Mouse (Mus musculus) hindbrain, embryonic 16.5 days (tissue): ENCODE data around the gene R3hdm4. TPM values are rescaled to one million over a fixed set of nuclear protein-coding genes. Genes with fewer than 3 reads are reported as not detected.

Experiments used
- ATAC-seq: fragments of 200-750 bp; cut with Nextera tagmentation; 2 replicates; pipeline ENCODE4 v1.8.0; 2017; ENCODE audit warnings: moderate TSS enrichment, moderate library complexity
- H3K27ac ChIP-seq: fragments of 300-500 bp; sonication (generic); 2 replicates; pipeline ENCODE4 v1.5.1; 2014; ENCODE audit warnings: low read depth, mild to moderate bottlenecking, control low read depth, low read length, moderate library complexity
- H3K27me3 ChIP-seq: fragments of 300-500 bp; sonication (generic); replicated peaks from 2 replicates; pipeline ENCODE4 v1.6.1; 2014; ENCODE audit warnings: low read length; ENCODE audit not compliant: control insufficient read depth, insufficient read depth
- H3K36me3 ChIP-seq: fragments of 300-500 bp; sonication (generic); 2 replicates; pipeline ENCODE4 v1.6.1; 2014; ENCODE audit warnings: mild to moderate bottlenecking, low read length, moderate library complexity, mixed read lengths; ENCODE audit not compliant: control insufficient read depth, insufficient read depth
- H3K4me1 ChIP-seq: fragments of 300-500 bp; sonication (generic); 2 replicates; pipeline ENCODE4 v1.6.1; 2014; ENCODE audit warnings: low read depth, low read length; ENCODE audit not compliant: control insufficient read depth, insufficient read depth
- H3K4me2 ChIP-seq: fragments of 300-500 bp; sonication (generic); 2 replicates; pipeline ENCODE4 v1.6.1; 2014; ENCODE audit warnings: mild to moderate bottlenecking, low read length, control low read depth, moderate library complexity
- H3K4me3 ChIP-seq: fragments of 300-500 bp; sonication (generic); 2 replicates; pipeline ENCODE4 v1.5.1; 2014; ENCODE audit warnings: mild to moderate bottlenecking, low read length, control low read depth, moderate library complexity
- H3K9ac ChIP-seq: fragments of 300-500 bp; sonication (generic); 2 replicates; pipeline ENCODE4 v1.6.1; 2014; ENCODE audit warnings: low read depth, mild to moderate bottlenecking, control low read depth, low read length, moderate library complexity
- H3K9me3 ChIP-seq: fragments of 300-500 bp; sonication (generic); 2 replicates; pipeline ENCODE4 v1.6.1; 2014; ENCODE audit warnings: mild to moderate bottlenecking, low read length, moderate library complexity; ENCODE audit not compliant: control insufficient read depth
- WGBS: fragments of 180-500 bp; shearing (Covaris S2); extraction: QIAGEN DNeasy Blood & Tissue Kit; methylation state at CpG from one replicate; pipeline ENCODE4 v1.1.7; 2014; 5-methylcytosine and 5-hydroxymethylcytosine counted together
- polyA plus RNA-seq: library from polyadenylated mRNA; unstranded; fragments of >200 nt; fragmentation: Nextera tagmentation; extraction: Ambion mirVana; gene quantifications from 2 replicates; pipeline ENCODE4 v1.2.1, GENCODE M21; 2015

Gene R3hdm4
- polyA plus RNA-seq, 1 experiment from 2014 or later = 300 TPM

DNA sequence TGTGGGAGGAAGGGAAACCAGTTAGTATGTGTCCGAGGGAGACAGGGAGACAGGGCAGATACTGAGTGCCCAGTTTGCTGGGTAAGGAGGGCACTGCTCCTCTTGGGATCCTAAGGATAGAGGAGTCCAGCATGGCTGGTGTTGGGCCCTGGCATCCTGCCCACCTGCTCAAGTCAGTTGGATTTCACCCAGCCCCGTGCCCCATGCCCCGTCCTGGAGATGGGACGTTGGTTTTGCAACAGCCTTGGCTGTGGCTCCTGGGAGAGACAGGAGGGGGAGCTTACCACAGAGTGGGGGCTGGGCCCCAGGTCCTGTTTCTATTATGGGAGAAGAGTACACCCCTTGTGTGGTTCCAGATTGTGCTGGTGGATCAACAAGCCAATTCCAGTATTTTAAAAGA is 36.6 kb downstream of the R3hdm4 start:
- no peak overlapping the region for H3K4me3 ChIP-seq
- no peak overlapping the region for H3K27ac ChIP-seq
- peak; percentile 16; the same call in 1 of the 2 replicates for ATAC-seq

DNA sequence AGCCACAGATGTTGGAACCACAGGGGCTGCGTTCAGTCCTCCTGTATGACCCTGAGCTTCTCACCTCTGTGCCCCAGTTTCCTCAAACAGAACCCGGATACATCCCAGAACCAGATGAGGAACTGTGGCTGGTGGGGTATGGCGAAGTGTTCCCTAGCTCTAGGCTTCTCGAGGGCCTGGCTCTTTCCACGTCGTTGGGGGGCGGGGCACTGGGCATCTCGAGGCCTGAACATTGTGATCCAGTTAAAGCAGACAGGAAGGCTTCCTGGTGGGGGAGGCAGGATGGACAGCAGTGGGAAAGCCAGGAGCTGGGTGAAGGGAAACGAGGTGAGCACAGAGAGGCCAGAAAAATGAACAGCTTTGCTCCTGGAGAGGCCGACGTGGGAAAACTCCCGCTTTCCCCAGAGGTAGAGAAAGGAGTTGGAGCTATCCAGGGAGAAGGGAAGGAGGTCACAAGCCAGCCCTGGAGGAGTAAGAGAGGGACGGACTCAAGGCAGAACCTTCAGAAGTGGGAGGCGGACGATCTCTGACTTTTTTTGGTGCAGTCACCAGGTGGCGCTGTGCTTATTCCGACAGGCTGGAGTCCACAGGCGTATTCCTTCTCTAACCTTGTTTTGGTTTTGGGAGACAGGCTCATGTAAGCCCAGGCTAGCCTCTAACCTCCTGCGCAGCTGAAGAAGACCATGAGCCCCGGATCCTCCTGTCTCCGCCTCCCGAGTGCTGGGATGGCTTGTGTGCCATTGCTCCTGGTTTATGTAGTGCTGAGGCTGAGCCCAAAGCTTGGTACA is 37.5 kb downstream of the R3hdm4 start:
- no peaks in the 10 kb centered on the region for H3K36me3 ChIP-seq
- H3K4me3 ChIP-seq = no peak overlapping the region
- peak; percentile 34; the same call in 1 of the 2 replicates for ATAC-seq
- no peaks in the 10 kb centered on the region for H3K9me3 ChIP-seq
- peak overlapping the region; percentile 15; the same call in 1 of the 2 replicates for H3K4me2 ChIP-seq
- WGBS = 18% methylated on average over 22 of the region's 22 CpGs
- peaks cover 4% of the 10 kb centered on the region; the same call in 1 of the 2 replicates for H3K27me3 ChIP-seq
- H3K27ac ChIP-seq = no peak overlapping the region
- H3K9ac ChIP-seq = peak overlapping the region; percentile 11; the same call in 1 of the 2 replicates
- H3K4me1 ChIP-seq = peaks cover 5% of the 10 kb centered on the region; the same call in 1 of the 2 replicates

More for the DNA sequence above, 36.6 kb downstream of the R3hdm4 start:
- H3K4me2 ChIP-seq = no peak overlapping the region
- H3K9me3 ChIP-seq = no peaks in the 10 kb centered on the region
- H3K27me3 ChIP-seq = peaks cover 4% of the 10 kb centered on the region; the same call in 1 of the 2 replicates
- H3K9ac ChIP-seq = no peak overlapping the region
- H3K4me1 ChIP-seq = peaks cover 5% of the 10 kb centered on the region; the same call in 1 of the 2 replicates
- no peaks in the 10 kb centered on the region for H3K36me3 ChIP-seq
- WGBS = 72% methylated on average over 4 of the region's 4 CpGs

DNA sequence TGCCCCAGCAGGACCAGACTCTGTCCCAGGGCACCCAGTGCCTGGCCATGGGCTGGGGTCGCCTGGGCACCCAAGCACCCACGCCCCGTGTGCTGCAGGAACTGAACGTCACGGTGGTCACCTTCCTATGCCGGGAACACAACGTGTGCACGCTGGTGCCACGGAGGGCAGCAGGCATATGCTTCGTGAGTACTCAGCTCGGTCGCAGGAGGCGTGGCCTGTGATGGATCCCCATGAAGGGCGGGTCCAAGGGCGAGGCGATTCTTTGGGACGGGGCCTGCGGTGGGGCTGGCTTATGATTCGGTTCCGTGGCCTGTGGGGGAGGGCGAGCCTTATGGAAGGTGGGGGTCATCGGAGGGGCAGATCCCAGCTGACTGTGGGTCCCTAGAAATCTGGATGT is 39.0 kb downstream of the R3hdm4 start:
- peaks cover 4% of the 10 kb centered on the region; the same call in 1 of the 2 replicates for H3K27me3 ChIP-seq
- peaks cover 5% of the 10 kb centered on the region; the same call in 1 of the 2 replicates for H3K4me1 ChIP-seq
- peak; percentile 22; the same call in 1 of the 2 replicates for ATAC-seq
- peak overlapping the region; percentile 43 for H3K9ac ChIP-seq
- 0 out of 2 replicates have a peak overlapping the region, but pooled peaks have one; percentile 6 for H3K4me3 ChIP-seq
- no peak overlapping the region for H3K27ac ChIP-seq
- WGBS = 9% methylated on average over 22 of the region's 22 CpGs
- no peaks in the 10 kb centered on the region for H3K9me3 ChIP-seq
- H3K36me3 ChIP-seq = no peaks in the 10 kb centered on the region
- H3K4me2 ChIP-seq = peak overlapping the region; percentile 27

DNA sequence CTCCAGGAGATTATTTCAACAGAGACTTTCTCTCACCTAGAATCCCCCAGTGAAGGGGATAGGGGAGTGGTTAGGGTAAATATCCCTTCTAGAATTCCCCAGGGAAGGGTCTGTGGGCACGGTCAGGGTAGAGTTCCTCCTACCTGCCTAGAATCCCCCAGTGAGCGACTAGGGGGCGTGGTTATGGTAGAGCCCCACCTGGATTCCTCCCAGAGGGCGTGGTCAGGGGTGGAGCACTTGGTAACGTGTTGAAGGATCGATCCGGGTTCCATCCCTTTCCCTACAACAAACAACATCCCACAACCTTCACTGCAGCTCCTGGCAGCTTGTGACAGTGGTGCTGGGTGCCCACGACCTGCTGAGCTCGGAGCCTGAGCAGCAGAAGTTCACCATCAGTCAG is 40.3 kb downstream of the R3hdm4 start:
- Histone ChIP-seq H3K4me3 (no peak overlapping the region), H3K4me1 (peaks cover 5% of the 10 kb centered on the region; the same call in 1 of the 2 replicates), H3K27me3 (peaks cover 4% of the 10 kb centered on the region; the same call in 1 of the 2 replicates), H3K27ac (no peak overlapping the region), H3K9me3 (no peaks in the 10 kb centered on the region), H3K4me2 (no peak overlapping the region), H3K9ac (no peak overlapping the region), H3K36me3 (no peaks in the 10 kb centered on the region)
- ATAC-seq = no peak
- 16% methylated on average over 9 of the region's 9 CpGs for WGBS

DNA sequence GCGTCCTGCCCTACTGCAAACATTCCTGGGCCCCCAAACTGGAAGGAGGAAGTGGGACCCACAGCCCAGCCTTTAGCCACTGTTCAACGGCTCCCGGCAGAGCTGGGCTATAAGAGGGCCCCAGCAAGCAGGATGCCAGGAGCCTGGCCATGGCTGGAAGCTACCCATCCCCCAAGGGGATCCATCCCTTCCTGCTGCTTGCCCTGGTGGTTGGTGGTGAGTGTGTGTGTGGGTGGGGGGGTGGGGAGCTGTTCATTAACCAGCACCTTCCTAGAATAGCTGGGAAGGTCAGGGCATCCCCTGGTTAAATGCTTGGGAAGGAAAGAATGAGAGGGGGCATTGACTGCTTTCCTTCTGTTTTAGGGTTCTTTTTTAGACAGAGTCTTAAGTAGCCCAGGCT is 41.5 kb downstream of the R3hdm4 start:
- ATAC-seq = no peak
- Histone ChIP-seq H3K27ac (no peak overlapping the region), H3K4me3 (no peak overlapping the region), H3K36me3 (no peaks in the 10 kb centered on the region), H3K4me1 (peaks cover 14% of the 10 kb centered on the region), H3K9ac (no peak overlapping the region), H3K9me3 (no peaks in the 10 kb centered on the region), H3K4me2 (no peak overlapping the region), H3K27me3 (peaks cover 4% of the 10 kb centered on the region; the same call in 1 of the 2 replicates)
- WGBS = 48% methylated on average over 3 of the region's 3 CpGs

DNA sequence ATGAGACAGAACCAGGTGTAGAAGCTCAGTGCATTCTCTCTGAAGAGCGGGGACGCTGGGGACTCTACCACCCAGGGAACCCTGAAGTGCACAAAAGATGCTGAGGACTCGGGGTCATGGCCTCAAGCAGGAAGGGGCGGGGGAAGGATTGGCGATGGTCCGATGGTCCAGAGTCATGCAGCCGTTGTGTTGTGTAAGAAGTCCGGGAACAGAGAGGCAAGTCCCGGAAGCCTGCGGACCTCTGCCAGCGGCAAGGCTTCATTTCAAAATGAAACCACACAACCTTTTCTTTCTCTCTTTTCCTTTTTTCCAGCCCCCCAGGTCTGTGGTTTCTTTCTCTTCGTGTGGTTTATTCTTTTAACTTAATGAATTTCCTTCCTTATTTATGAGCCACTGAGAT is 43.3 kb downstream of the R3hdm4 start:
- Histone ChIP-seq H3K9ac (no peak overlapping the region), H3K4me3 (no peak overlapping the region), H3K27me3 (peaks cover 4% of the 10 kb centered on the region; the same call in 1 of the 2 replicates), H3K9me3 (no peaks in the 10 kb centered on the region), H3K4me2 (no peak overlapping the region), H3K4me1 (peaks cover 14% of the 10 kb centered on the region), H3K27ac (no peak overlapping the region), H3K36me3 (no peaks in the 10 kb centered on the region)
- WGBS = 41% methylated on average over 12 of the region's 12 CpGs
- no peak for ATAC-seq

DNA sequence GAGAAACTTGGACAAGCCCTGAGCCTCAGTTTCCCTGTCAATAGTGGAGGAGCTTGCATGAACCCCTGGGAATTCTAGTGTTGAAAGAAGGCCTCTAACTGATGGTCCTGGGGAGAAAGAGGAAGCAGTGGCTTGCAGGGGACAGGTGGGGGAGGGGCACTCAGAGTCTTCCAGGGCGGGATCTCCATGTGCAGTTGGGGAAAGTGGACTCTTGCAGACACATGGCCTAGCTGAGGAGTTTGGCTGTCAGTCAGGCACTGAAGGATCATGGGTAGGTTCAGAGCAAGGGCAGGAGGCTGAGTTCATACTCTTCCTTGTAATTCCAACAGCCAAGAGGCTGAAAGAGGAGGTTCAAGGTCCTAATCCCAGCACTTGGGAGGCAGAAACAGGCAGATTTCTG is 43.8 kb downstream of the R3hdm4 start:
- no peak overlapping the region for H3K4me3 ChIP-seq
- H3K4me2 ChIP-seq = no peak overlapping the region
- peaks cover 16% of the 10 kb centered on the region for H3K4me1 ChIP-seq
- H3K27me3 ChIP-seq = peaks cover 4% of the 10 kb centered on the region; the same call in 1 of the 2 replicates
- WGBS = 46% methylated on average over 1 of the region's 1 CpGs
- no peaks in the 10 kb centered on the region for H3K9me3 ChIP-seq
- no peak overlapping the region for H3K9ac ChIP-seq
- H3K36me3 ChIP-seq = no peaks in the 10 kb centered on the region
- H3K27ac ChIP-seq = no peak overlapping the region
- no peak for ATAC-seq

DNA sequence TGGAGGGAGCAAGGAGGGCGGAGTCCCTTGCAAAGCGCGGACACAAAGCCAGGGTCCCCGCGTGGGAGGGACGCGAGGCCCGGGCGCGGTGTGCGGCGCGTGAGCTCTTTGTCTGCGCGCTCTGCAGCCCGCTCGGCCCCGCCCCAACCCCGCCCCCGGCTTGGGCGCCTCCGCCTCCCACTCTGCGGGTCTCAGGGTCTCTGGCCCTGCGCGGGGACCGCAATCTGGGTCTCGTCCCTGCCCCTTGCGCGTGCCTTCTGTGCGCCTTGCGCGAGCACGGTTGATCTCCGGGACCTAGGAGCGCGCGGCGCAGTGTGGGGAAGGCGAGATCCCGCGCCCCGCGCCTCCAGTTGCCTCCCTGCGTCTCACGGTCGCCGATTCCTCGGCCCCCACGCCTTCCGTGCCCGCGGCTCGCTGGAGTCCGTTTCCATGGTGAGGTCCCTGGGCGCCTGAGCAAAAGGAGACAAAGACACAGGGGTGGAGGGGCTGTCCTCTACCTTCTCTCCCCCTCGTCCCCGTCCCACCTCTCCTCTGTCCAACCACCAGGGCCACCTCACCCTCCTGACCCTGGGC is 46.6 kb downstream of the R3hdm4 start, which contains the start of the genes Prtn3 and Plppr3:
TSS of gene Prtn3 (plus strand) at position 187 of the 573 bp plus-strand sequence.
TSS of gene Plppr3 (minus strand) at position 345 of the 573 bp plus-strand sequence.
- Histone ChIP-seq H3K27ac (peak within 1 kb of the TSS; percentile 90), H3K9me3 (no peaks in the 10 kb centered on the region), H3K27me3 (no peaks in the 10 kb centered on the region), H3K4me3 (peak within 1 kb of the TSS; percentile 65), H3K9ac (peak within 1 kb of the TSS; percentile 74), H3K4me1 (peaks cover 25% of the 10 kb centered on the region), H3K36me3 (0 out of 2 replicates have a peak, but pooled peaks cover 3% of the 10 kb centered on the region), H3K4me2 (peak within 1 kb of the TSS; percentile 96)
- WGBS = 0% methylated on average over 43 of the region's 57 CpGs
- peak; percentile 93 for ATAC-seq
